Mouse (Mus musculus): ENCODE measurements at regions not wholly inside any gene's neighbourhood (a gene's known extent, or its start where the extent isn't known, plus 50 kb on each side); places are given as distances from the start of the nearest gene placed in this dataset.

- no peak for TF ChIP-seq CTCF (IDR thresholded peaks at IDR 0.05 in 2 of 3, conservative IDR thresholded peaks at IDR 0.05 in 1 of 3; ENCODE audit: control insufficient read depth in 1 of 3, insufficient read depth in 1 of 3, low read depth in 2 of 3, low read length in 3 of 3, poor library complexity in 1 of 3, severe bottlenecking in 1 of 3)
- TF ChIP-seq EP300 (IDR thresholded peaks at IDR 0.05; ENCODE audit: low read depth in 1 of 2, low read length in 2 of 2), result no peak
Measured at GRCm38 (mm10) chr9:6834470-6834869, 349.8 kb downstream of the Dync2h1 start.
